Mouse (Mus musculus): ENCODE results near the gene Twsg1. TPM values are rescaled to one million over a fixed set of nuclear protein-coding genes. Genes with fewer than 3 reads are reported as not detected.
A peak's percentile ranks its signal among the peaks of the same experiment; 100 is the strongest.

Twsg1 gene
- polyA plus RNA-seq, 1 experiment from 2014 or later = 134 TPM

DNA sequence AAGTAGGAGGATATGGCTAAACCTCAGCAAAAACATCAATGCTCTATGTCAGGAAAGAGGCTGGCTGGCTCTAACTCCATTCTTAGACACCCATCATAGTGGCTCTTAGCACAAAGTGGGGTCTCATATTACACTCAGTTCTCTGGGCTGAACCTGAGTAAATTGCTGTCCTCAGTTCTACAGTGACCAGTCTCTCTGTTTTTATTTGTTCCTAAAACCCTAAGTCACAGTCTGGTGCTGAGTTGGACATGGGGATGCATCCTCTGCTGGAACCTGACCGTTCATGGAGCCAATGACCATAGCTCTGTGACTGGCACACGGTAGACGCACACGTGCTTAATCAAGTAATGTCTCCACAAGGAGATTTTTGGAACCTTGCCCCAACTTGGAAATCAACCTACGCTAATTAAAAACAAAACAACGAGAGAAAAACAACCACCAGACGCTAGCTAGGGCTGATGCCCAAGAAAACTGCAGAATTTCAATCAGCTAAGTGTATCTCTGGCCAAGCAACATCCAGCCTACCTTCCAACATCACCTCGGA, 6.8 kb upstream of the Twsg1 start:
- ATAC-seq (ENCODE audit: insufficient number of reproducible peaks, low FRiP score, low TSS enrichment, low read depth) = no peak

GRCm38 (mm10) chr17:65956993-65957781, 6.2 kb upstream of the Twsg1 start:
- Histone ChIP-seq H3K9me3 (ENCODE audit: control insufficient read depth, low read length) (no peaks in the 10 kb centered on the region), H3K4me3 (ENCODE audit: low read depth, low read length) (no peak overlapping the region), H3K36me3 (ENCODE audit: control insufficient read depth, insufficient read depth, low read length) (no peaks in the 10 kb centered on the region), H3K4me2 (ENCODE audit: low read depth, severe bottlenecking) (no peak overlapping the region), H3K9ac (ENCODE audit: low read length) (no peak overlapping the region), H3K27ac (replicated peaks; ENCODE audit: low read depth, low read length) (no peak overlapping the region), H3K4me1 (ENCODE audit: control insufficient read depth, insufficient read depth, low read length) (no peaks in the 10 kb centered on the region), H3K27me3 (ENCODE audit: control insufficient read depth, insufficient read depth, low read length) (no peaks in the 10 kb centered on the region)
- DNase-seq (ENCODE audit: low spot score) (no peak), ATAC-seq (ENCODE audit: insufficient number of reproducible peaks, low FRiP score, low TSS enrichment, low read depth) (no peak)
- 83% methylated on average over 14 of the region's 14 CpGs for WGBS

More for the DNA sequence above, 6.8 kb upstream of the Twsg1 start:
- H3K27me3 ChIP-seq (ENCODE audit: control insufficient read depth, insufficient read depth, low read length) = no peaks in the 10 kb centered on the region
- H3K9ac ChIP-seq (ENCODE audit: low read length) = no peak overlapping the region
- no peak overlapping the region for H3K27ac ChIP-seq (replicated peaks; ENCODE audit: low read depth, low read length)
- no peaks in the 10 kb centered on the region for H3K9me3 ChIP-seq (ENCODE audit: control insufficient read depth, low read length)
- DNase-seq (ENCODE audit: low spot score) = no peak
- no peak overlapping the region for H3K4me3 ChIP-seq (ENCODE audit: low read depth, low read length)
- 90% methylated on average over 8 of the region's 8 CpGs for WGBS
- H3K4me2 ChIP-seq (ENCODE audit: low read depth, severe bottlenecking) = no peak overlapping the region
- no peaks in the 10 kb centered on the region for H3K36me3 ChIP-seq (ENCODE audit: control insufficient read depth, insufficient read depth, low read length)
- no peaks in the 10 kb centered on the region for H3K4me1 ChIP-seq (ENCODE audit: control insufficient read depth, insufficient read depth, low read length)

DNA sequence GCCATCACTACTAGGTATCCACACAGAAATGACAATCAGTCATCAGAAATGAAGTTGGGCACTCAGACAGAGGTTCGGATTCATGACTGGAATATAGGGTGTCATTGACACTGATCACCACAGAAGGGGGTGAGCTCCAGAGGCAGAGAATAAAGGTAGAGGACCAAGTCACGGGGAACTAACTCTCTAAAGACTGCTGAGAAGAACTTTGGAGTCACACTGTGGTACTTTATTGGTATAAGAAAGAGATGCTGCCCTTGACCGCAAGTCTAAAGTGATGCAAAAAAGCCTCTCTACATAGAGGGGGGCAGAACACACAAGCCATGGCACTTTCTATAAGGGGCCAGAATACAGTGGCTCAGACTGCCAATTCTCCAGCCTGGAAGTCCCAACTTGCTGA, 5.1 kb upstream of the Twsg1 start:
- DNase-seq (ENCODE audit: low spot score) (no peak), ATAC-seq (ENCODE audit: insufficient number of reproducible peaks, low FRiP score, low TSS enrichment, low read depth) (no peak)
- Histone ChIP-seq H3K9me3 (ENCODE audit: control insufficient read depth, low read length) (no peaks in the 10 kb centered on the region), H3K4me3 (ENCODE audit: low read depth, low read length) (no peak overlapping the region), H3K9ac (ENCODE audit: low read length) (no peak overlapping the region), H3K4me2 (ENCODE audit: low read depth, severe bottlenecking) (no peak overlapping the region), H3K4me1 (ENCODE audit: control insufficient read depth, insufficient read depth, low read length) (no peaks in the 10 kb centered on the region), H3K27me3 (ENCODE audit: control insufficient read depth, insufficient read depth, low read length) (no peaks in the 10 kb centered on the region), H3K36me3 (ENCODE audit: control insufficient read depth, insufficient read depth, low read length) (no peaks in the 10 kb centered on the region), H3K27ac (replicated peaks; ENCODE audit: low read depth, low read length) (no peak overlapping the region)
- 86% methylated on average over 3 of the region's 3 CpGs for WGBS

DNA sequence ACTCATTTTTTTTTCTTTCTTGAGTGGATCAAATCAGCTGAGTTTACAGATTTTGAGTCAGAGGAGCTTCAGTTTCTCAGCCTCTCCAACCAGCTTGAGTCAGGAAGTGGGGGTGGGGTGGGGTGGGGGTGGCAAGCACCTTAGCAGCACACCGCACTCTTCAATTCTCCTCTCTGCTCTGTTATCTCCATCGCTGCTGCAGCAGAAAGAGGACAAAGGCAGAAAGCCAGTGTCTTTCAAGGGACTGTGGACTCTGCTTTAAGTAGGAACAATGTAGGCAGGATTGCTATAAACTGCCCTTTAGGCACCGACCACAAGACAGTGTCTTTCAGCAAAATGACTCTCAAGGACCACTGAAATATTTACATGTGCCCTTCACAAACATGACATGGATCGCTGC, 2.9 kb upstream of the Twsg1 start:
- no peaks in the 10 kb centered on the region for H3K4me1 ChIP-seq (ENCODE audit: control insufficient read depth, insufficient read depth, low read length)
- H3K9me3 ChIP-seq (ENCODE audit: control insufficient read depth, low read length) = no peaks in the 10 kb centered on the region
- 78% methylated on average over 4 of the region's 4 CpGs for WGBS
- H3K4me2 ChIP-seq (ENCODE audit: low read depth, severe bottlenecking) = no peak overlapping the region
- no peaks in the 10 kb centered on the region for H3K36me3 ChIP-seq (ENCODE audit: control insufficient read depth, insufficient read depth, low read length)
- no peaks in the 10 kb centered on the region for H3K27me3 ChIP-seq (ENCODE audit: control insufficient read depth, insufficient read depth, low read length)
- H3K9ac ChIP-seq (ENCODE audit: low read length) = no peak overlapping the region
- no peak for DNase-seq (ENCODE audit: low spot score)
- no peak for ATAC-seq (ENCODE audit: insufficient number of reproducible peaks, low FRiP score, low TSS enrichment, low read depth)
- H3K4me3 ChIP-seq (ENCODE audit: low read depth, low read length) = no peak overlapping the region
- no peak overlapping the region for H3K27ac ChIP-seq (replicated peaks; ENCODE audit: low read depth, low read length)

- 88% methylated on average over 5 of the region's 5 CpGs for WGBS
- no peak for DNase-seq (ENCODE audit: low spot score)
- no peaks in the 10 kb centered on the region for H3K4me1 ChIP-seq (ENCODE audit: control insufficient read depth, insufficient read depth, low read length)
- no peak overlapping the region for H3K4me2 ChIP-seq (ENCODE audit: low read depth, severe bottlenecking)
- 0 out of 2 replicates have a peak, but pooled peaks cover 2% of the 10 kb centered on the region for H3K36me3 ChIP-seq (ENCODE audit: control insufficient read depth, insufficient read depth, low read length)
- no peaks in the 10 kb centered on the region for H3K27me3 ChIP-seq (ENCODE audit: control insufficient read depth, insufficient read depth, low read length)
- H3K4me3 ChIP-seq (ENCODE audit: low read depth, low read length) = no peak overlapping the region
- no peak overlapping the region for H3K27ac ChIP-seq (replicated peaks; ENCODE audit: low read depth, low read length)
- no peak for ATAC-seq (ENCODE audit: insufficient number of reproducible peaks, low FRiP score, low TSS enrichment, low read depth)
- no peak overlapping the region for H3K9ac ChIP-seq (ENCODE audit: low read length)
- no peaks in the 10 kb centered on the region for H3K9me3 ChIP-seq (ENCODE audit: control insufficient read depth, low read length)
These were observed 1.1 kb upstream of the Twsg1 start for GRCm38 (mm10) chr17:65952083-65952482.

DNA sequence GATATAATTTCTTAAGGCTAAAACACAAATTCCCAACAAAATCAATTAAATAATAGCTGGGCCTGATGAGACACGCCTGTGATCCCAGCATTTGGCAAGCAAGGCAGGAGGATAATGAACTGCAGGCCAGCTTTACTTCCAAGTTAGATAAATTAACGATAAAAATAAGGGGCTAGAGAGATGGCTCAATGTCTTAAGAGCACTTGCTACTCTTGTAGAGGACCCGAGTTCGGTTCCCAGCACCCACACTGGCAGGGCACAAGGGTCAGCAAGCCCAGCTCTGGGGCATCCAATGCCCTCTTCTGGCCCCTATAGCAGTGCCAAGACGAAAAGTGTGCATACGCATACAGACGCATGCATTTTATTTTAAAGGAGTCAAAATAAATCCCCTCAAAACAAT, 843 bp downstream of the Twsg1 start:
- 36% methylated on average over 7 of the region's 7 CpGs for WGBS

GRCm38 (mm10) chr17:65947307-65947706, 3.7 kb downstream of the Twsg1 start:
- DNase-seq (ENCODE audit: low spot score) (no peak), ATAC-seq (ENCODE audit: insufficient number of reproducible peaks, low FRiP score, low TSS enrichment, low read depth) (no peak)
- Histone ChIP-seq H3K4me3 (ENCODE audit: low read depth, low read length) (no peak overlapping the region), H3K4me1 (ENCODE audit: control insufficient read depth, insufficient read depth, low read length) (0 out of 2 replicates have a peak, but pooled peaks cover 2% of the 10 kb centered on the region), H3K9me3 (ENCODE audit: control insufficient read depth, low read length) (no peaks in the 10 kb centered on the region), H3K9ac (ENCODE audit: low read length) (no peak overlapping the region), H3K27ac (replicated peaks; ENCODE audit: low read depth, low read length) (no peak overlapping the region), H3K36me3 (ENCODE audit: control insufficient read depth, insufficient read depth, low read length) (0 out of 2 replicates have a peak, but pooled peaks cover 2% of the 10 kb centered on the region), H3K4me2 (ENCODE audit: low read depth, severe bottlenecking) (no peak overlapping the region), H3K27me3 (ENCODE audit: control insufficient read depth, insufficient read depth, low read length) (no peaks in the 10 kb centered on the region)
- 95% methylated on average over 8 of the region's 8 CpGs for WGBS

More for the DNA sequence above, 843 bp downstream of the Twsg1 start:
- Histone ChIP-seq H3K27me3 (ENCODE audit: control insufficient read depth, insufficient read depth, low read length) (no peaks in the 10 kb centered on the region), H3K9me3 (ENCODE audit: control insufficient read depth, low read length) (no peaks in the 10 kb centered on the region), H3K4me3 (ENCODE audit: low read depth, low read length) (peak overlapping the region; percentile 91), H3K4me1 (ENCODE audit: control insufficient read depth, insufficient read depth, low read length) (no peaks in the 10 kb centered on the region), H3K36me3 (ENCODE audit: control insufficient read depth, insufficient read depth, low read length) (0 out of 2 replicates have a peak, but pooled peaks cover 2% of the 10 kb centered on the region), H3K27ac (replicated peaks; ENCODE audit: low read depth, low read length) (peak overlapping the region; percentile 76; the same call in 1 of the 2 replicates), H3K9ac (ENCODE audit: low read length) (peak overlapping the region; percentile 97), H3K4me2 (ENCODE audit: low read depth, severe bottlenecking) (peak overlapping the region; percentile 48)
- no peak for ATAC-seq (ENCODE audit: insufficient number of reproducible peaks, low FRiP score, low TSS enrichment, low read depth)
- DNase-seq (ENCODE audit: low spot score) = no peak

- Histone ChIP-seq H3K27me3 (ENCODE audit: control insufficient read depth, insufficient read depth, low read length) (no peaks in the 10 kb centered on the region), H3K9ac (ENCODE audit: low read length) (no peak overlapping the region), H3K9me3 (ENCODE audit: control insufficient read depth, low read length) (no peaks in the 10 kb centered on the region), H3K4me1 (ENCODE audit: control insufficient read depth, insufficient read depth, low read length) (0 out of 2 replicates have a peak, but pooled peaks cover 2% of the 10 kb centered on the region), H3K36me3 (ENCODE audit: control insufficient read depth, insufficient read depth, low read length) (0 out of 2 replicates have a peak, but pooled peaks cover 2% of the 10 kb centered on the region), H3K27ac (replicated peaks; ENCODE audit: low read depth, low read length) (no peak overlapping the region), H3K4me2 (ENCODE audit: low read depth, severe bottlenecking) (no peak overlapping the region), H3K4me3 (ENCODE audit: low read depth, low read length) (no peak overlapping the region)
- ATAC-seq (ENCODE audit: insufficient number of reproducible peaks, low FRiP score, low TSS enrichment, low read depth) (no peak), DNase-seq (ENCODE audit: low spot score) (no peak)
- WGBS = 91% methylated on average over 2 of the region's 2 CpGs
These were observed 5.6 kb downstream of the Twsg1 start for GRCm38 (mm10) chr17:65945420-65945819.

All from limb, embryonic 11.5 days (tissue).